Mouse (Mus musculus): ENCODE data around the gene Slc26a11. TPM values are rescaled to one million over a fixed set of nuclear protein-coding genes. Genes with fewer than 3 reads are reported as not detected.
A peak's percentile ranks its signal among the peaks of the same experiment; 100 is the strongest.
"Not testable (repeated sequence)": the region's sequence is repeated elsewhere in the genome, so short reads cannot be mapped to it uniquely, and the experiment has no call there.

Gene Slc26a11
- total RNA-seq, 2 experiments from 2014 or later: 3.7 to 4.3 TPM

- peak; percentile 56 to 62 for DNase-seq
- intact Hi-C loops (cut with DNase I): loop anchor here (2.0 kb wide), 1 partner anchor 54 kb away; the partner anchor contains the start of gene Eif4a3
Measured at GRCm38 (mm10) chr11:119354798-119355442, 437 bp upstream of the Slc26a11 start.

GRCm38 (mm10) chr11:119359089-119359488 lies 3.7 kb downstream of the Slc26a11 start:
- DNase-seq: no peak
- intact Hi-C loops (cut with DNase I): no loop called here

- no peak for DNase-seq
- intact Hi-C loops (cut with DNase I): loop anchor here (1.0 to 5.0 kb wide), 2 partner anchors 24 to 39 kb away; no protein-coding TSS in a partner anchor
Measured at GRCm38 (mm10) chr11:119362769-119363533, 7.6 kb downstream of the Slc26a11 start.

- intact Hi-C loops (cut with DNase I): loop anchor here (1.0 to 5.0 kb wide), 3 partner anchors 24 to 39 kb away; no protein-coding TSS in a partner anchor
- DNase-seq: peak; percentile 68 to 75
Measured at GRCm38 (mm10) chr11:119363534-119364145, 8.3 kb downstream of the Slc26a11 start.

GRCm38 (mm10) chr11:119375425-119375824 lies 20.1 kb downstream of the Slc26a11 start:
- intact Hi-C loops (cut with DNase I): no loop called here
- no peak for DNase-seq

- DNase-seq: no peak
- intact Hi-C loops (cut with DNase I): no loop called here
Measured at GRCm38 (mm10) chr11:119377326-119377725, 22.0 kb downstream of the Slc26a11 start.

GRCm38 (mm10) chr11:119378551-119378950 lies 23.2 kb downstream of the Slc26a11 start:
- intact Hi-C loops (cut with DNase I): no loop called here
- no peak for DNase-seq

- intact Hi-C loops (cut with DNase I): no loop called here
Measured at GRCm38 (mm10) chr11:119381631-119382337, 26.4 kb downstream of the Slc26a11 start.

GRCm38 (mm10) chr11:119382338-119382850 lies 27.0 kb downstream of the Slc26a11 start:
- DNase-seq: no peak
- intact Hi-C loops (cut with DNase I): no loop called here

More at GRCm38 (mm10) chr11:119381631-119382337, 26.4 kb downstream of the Slc26a11 start:
- no peak for DNase-seq

- no peak for DNase-seq
- intact Hi-C loops (cut with DNase I): no loop called here
Measured at GRCm38 (mm10) chr11:119384904-119385303, 29.5 kb downstream of the Slc26a11 start.

GRCm38 (mm10) chr11:119386306-119386705 lies 30.9 kb downstream of the Slc26a11 start:
- DNase-seq: no peak
- intact Hi-C loops (cut with DNase I): no loop called here

- DNase-seq; intact Hi-C loops (cut with DNase I): not testable (repeated sequence)
Measured at GRCm38 (mm10) chr11:119387273-119387672, 31.9 kb downstream of the Slc26a11 start.

GRCm38 (mm10) chr11:119389851-119390270 lies 34.5 kb downstream of the Slc26a11 start:
- intact Hi-C loops (cut with DNase I): loop anchor here (2.0 kb wide), 1 partner anchor 25 kb away; no protein-coding TSS in a partner anchor
- peak in 1 of 2 experiments; percentile 87 for DNase-seq

- intact Hi-C loops (cut with DNase I): no loop called here
- peak; percentile 77 to 88 for DNase-seq
Measured at GRCm38 (mm10) chr11:119390271-119391231, 35.2 kb downstream of the Slc26a11 start.

GRCm38 (mm10) chr11:119391386-119392000 lies 36.1 kb downstream of the Slc26a11 start:
- DNase-seq: peak in 1 of 2 experiments; percentile 10
- intact Hi-C loops (cut with DNase I): no loop called here

GRCm38 (mm10) chr11:119392001-119392614 lies 36.8 kb downstream of the Slc26a11 start:
- intact Hi-C loops (cut with DNase I): no loop called here
- peak; percentile 49 to 69 for DNase-seq

GRCm38 (mm10) chr11:119392800-119393482 lies 37.6 kb downstream of the Slc26a11 start, which contains the start of gene Rnf213:
Gene Rnf213, plus strand, starts transcription at chr11:119393100.
- intact Hi-C loops (cut with DNase I): no loop called here
- peak; percentile 72 to 77 for DNase-seq

- intact Hi-C loops (cut with DNase I): no loop called here
- no peak for DNase-seq
Measured at GRCm38 (mm10) chr11:119393483-119393804, 38.1 kb downstream of the Slc26a11 start.

All from heart, postnatal 36 days (tissue).